Mouse (Mus musculus) bone marrow macrophage, adult 2 months (primary cell): ENCODE data around the gene Syndig1.

Experiments
- CTCF ChIP-seq: IDR thresholded peaks from 2 replicates; pipeline ENCODE4 v1.5.1; 2012; ENCODE audit warnings: low read depth, mild to moderate bottlenecking, low read length, moderate library complexity
- POLR2A ChIP-seq: IDR thresholded peaks from 2 replicates; pipeline ENCODE4 v1.6.1; 2012; ENCODE audit warnings: mild to moderate bottlenecking, low read depth, low read length, borderline replicate concordance

- TF ChIP-seq CTCF = no peak
- no peak for TF ChIP-seq POLR2A
These were observed 109.8 kb downstream of the Syndig1 start for GRCm38 (mm10) chr2:149938829-149939228.
